Mouse (Mus musculus) cortical plate, adult 2 months (tissue): Measurements from ENCODE around the gene Csnk1e.

Source experiments
- CTCF ChIP-seq: fragments of 200-500 bp; IDR thresholded peaks from 2 replicates; pipeline ENCODE4 v1.5.1; 2011; ENCODE audit warnings: mild to moderate bottlenecking, control low read depth, low read length; ENCODE audit not compliant: insufficient read depth; ENCODE audit errors: extremely low read depth
- POLR2A ChIP-seq: fragments of 200-500 bp; IDR thresholded peaks from 2 replicates; pipeline ENCODE4 v1.6.1; 2011; ENCODE audit warnings: mild to moderate bottlenecking, low read length, control low read depth; ENCODE audit not compliant: insufficient read depth; ENCODE audit errors: extremely low read depth

DNA sequence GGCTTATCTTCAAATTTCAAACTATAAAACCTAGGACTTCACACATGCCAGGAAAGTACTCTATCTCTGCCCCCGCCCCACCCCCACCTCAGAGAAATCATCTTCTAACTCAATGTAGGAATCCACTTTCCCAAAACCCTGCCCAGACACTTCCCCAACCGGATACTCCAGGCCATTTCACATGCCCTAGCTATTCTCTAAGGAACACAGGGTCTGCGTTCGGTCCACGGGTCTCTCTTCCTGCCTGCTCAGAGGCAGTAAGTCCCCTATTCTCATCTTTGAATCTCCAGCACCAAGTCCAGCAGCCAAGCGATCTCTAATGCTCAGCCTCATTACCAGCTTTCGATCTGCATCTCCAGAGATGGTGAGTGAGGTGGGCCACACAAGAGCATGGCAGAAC, 75.7 kb downstream of the Csnk1e start:
- TF ChIP-seq CTCF (no peak), POLR2A (no peak)
